Mouse (Mus musculus) hindbrain, embryonic 14.5 days (tissue): ENCODE measurements around the gene Actr1b. TPM values are rescaled to one million over a fixed set of nuclear protein-coding genes. Genes with fewer than 3 reads are reported as not detected.
A peak's percentile ranks its signal among the peaks of the same experiment; 100 is the strongest.

Experiments used
- ATAC-seq: fragments of 200-750 bp; cut with Nextera tagmentation; 2 replicates; pipeline ENCODE4 v1.8.0; 2017; ENCODE audit warnings: moderate number of reproducible peaks, mild to moderate bottlenecking, moderate TSS enrichment, moderate library complexity; ENCODE audit not compliant: low FRiP score
- DNase-seq: peaks from one replicate; pipeline ENCODE4 v3.0.0-alpha.2; 2015; ENCODE audit warnings: low spot score
- H3K27ac ChIP-seq: fragments of 300-500 bp; sonication (generic); 2 replicates; pipeline ENCODE4 v1.5.1; 2014; ENCODE audit warnings: mild to moderate bottlenecking, moderate library complexity
- H3K27me3 ChIP-seq: fragments of 300-500 bp; sonication (generic); 2 replicates; pipeline ENCODE4 v1.6.1; 2014; ENCODE audit warnings: mild to moderate bottlenecking, low read length, mixed read lengths; ENCODE audit not compliant: control insufficient read depth, insufficient read depth
- H3K36me3 ChIP-seq: fragments of 300-500 bp; sonication (generic); replicated peaks from 2 replicates; pipeline ENCODE4 v1.6.1; 2014; ENCODE audit not compliant: control insufficient read depth, insufficient read depth
- H3K4me1 ChIP-seq: fragments of 300-500 bp; sonication (generic); replicated peaks from 2 replicates; pipeline ENCODE4 v1.6.1; 2014; ENCODE audit warnings: antibody characterized with exemption, low read length, mixed read lengths; ENCODE audit not compliant: control insufficient read depth, insufficient read depth
- H3K4me2 ChIP-seq: fragments of 300-500 bp; sonication (generic); replicated peaks from 2 replicates; pipeline ENCODE4 v1.6.1; 2014; ENCODE audit warnings: mild to moderate bottlenecking, moderate library complexity
- H3K4me3 ChIP-seq: fragments of 300-500 bp; sonication (generic); replicated peaks from 2 replicates; pipeline ENCODE4 v1.5.1; 2014; ENCODE audit warnings: mild to moderate bottlenecking, low read length
- H3K9ac ChIP-seq: fragments of 300-500 bp; sonication (generic); 2 replicates; pipeline ENCODE4 v1.6.1; 2014
- H3K9me3 ChIP-seq: fragments of 300-500 bp; sonication (generic); 2 replicates; pipeline ENCODE4 v1.6.1; 2016; ENCODE audit warnings: low read length; ENCODE audit not compliant: control insufficient read depth
- WGBS: fragments of 180-500 bp; shearing (Covaris S2); extraction: QIAGEN DNeasy Blood & Tissue Kit; methylation state at CpG from one replicate; pipeline ENCODE4 v1.1.7; 2014; 5-methylcytosine and 5-hydroxymethylcytosine counted together
- polyA plus RNA-seq: library from polyadenylated mRNA; unstranded; fragments of >200 nt; fragmentation: Nextera tagmentation; extraction: Ambion mirVana; gene quantifications from 2 replicates; pipeline ENCODE4 v1.2.1, GENCODE M21; 2014

Actr1b gene
- polyA plus RNA-seq = 95.0 and 97.4 TPM in 2 replicates

GRCm38 (mm10) chr1:36714311-36714710 is at the start of gene Actr1b:
Actr1b (minus strand) TSS chr1:36714422.
- WGBS = 82% methylated on average over 5 of the region's 5 CpGs
- H3K9me3 ChIP-seq = no peaks in the 10 kb centered on the region
- 0 out of 2 replicates have a peak, but pooled peaks cover 5% of the 10 kb centered on the region for H3K4me1 ChIP-seq
- H3K27ac ChIP-seq = no peak within 1 kb of the TSS
- H3K4me3 ChIP-seq = no peak within 1 kb of the TSS
- ATAC-seq (no peak), DNase-seq (no peak)
- no peaks in the 10 kb centered on the region for H3K27me3 ChIP-seq
- no peak within 1 kb of the TSS for H3K4me2 ChIP-seq
- no peaks in the 10 kb centered on the region for H3K36me3 ChIP-seq
- H3K9ac ChIP-seq = no peak within 1 kb of the TSS

- H3K27me3 ChIP-seq = no peaks in the 10 kb centered on the region
- no peaks in the 10 kb centered on the region for H3K9me3 ChIP-seq
- WGBS = 89% methylated on average over 11 of the region's 11 CpGs
- no peak for DNase-seq
- H3K4me3 ChIP-seq = no peak within 1 kb of the TSS
- no peaks in the 10 kb centered on the region for H3K4me1 ChIP-seq
- ATAC-seq = no peak
- no peak within 1 kb of the TSS for H3K9ac ChIP-seq
- H3K27ac ChIP-seq = no peak within 1 kb of the TSS
- H3K4me2 ChIP-seq = no peak within 1 kb of the TSS
- no peaks in the 10 kb centered on the region for H3K36me3 ChIP-seq
These were observed 47.3 kb upstream of the Actr1b start, which contains the start of gene Zap70 for GRCm38 (mm10) chr1:36761568-36761967. Zap70 (plus strand) TSS chr1:36761798.

- H3K4me2 ChIP-seq = no peak overlapping the region
- H3K9me3 ChIP-seq = no peaks in the 10 kb centered on the region
- H3K36me3 ChIP-seq = no peaks in the 10 kb centered on the region
- ATAC-seq = no peak
- DNase-seq = no peak
- H3K27ac ChIP-seq = no peak overlapping the region
- 91% methylated on average over 8 of the region's 8 CpGs for WGBS
- no peaks in the 10 kb centered on the region for H3K27me3 ChIP-seq
- no peaks in the 10 kb centered on the region for H3K4me1 ChIP-seq
- H3K4me3 ChIP-seq = no peak overlapping the region
- H3K9ac ChIP-seq = no peak overlapping the region
These were observed 46.8 kb upstream of the Actr1b start for GRCm38 (mm10) chr1:36761061-36761460.

GRCm38 (mm10) chr1:36760401-36760800 is 46.2 kb upstream of the Actr1b start:
- Histone ChIP-seq H3K36me3 (no peaks in the 10 kb centered on the region), H3K9me3 (no peaks in the 10 kb centered on the region), H3K27ac (no peak overlapping the region), H3K4me1 (no peaks in the 10 kb centered on the region), H3K4me3 (no peak overlapping the region), H3K4me2 (no peak overlapping the region), H3K9ac (no peak overlapping the region), H3K27me3 (no peaks in the 10 kb centered on the region)
- WGBS = 80% methylated on average over 9 of the region's 9 CpGs
- no peak for DNase-seq
- ATAC-seq = no peak

- Histone ChIP-seq H3K27me3 (no peaks in the 10 kb centered on the region), H3K27ac (no peak overlapping the region), H3K9ac (no peak overlapping the region), H3K4me3 (no peak overlapping the region), H3K9me3 (no peaks in the 10 kb centered on the region), H3K4me2 (no peak overlapping the region), H3K4me1 (no peaks in the 10 kb centered on the region), H3K36me3 (no peaks in the 10 kb centered on the region)
- DNase-seq (no peak), ATAC-seq (no peak)
- WGBS = 86% methylated on average over 18 of the region's 18 CpGs
These were observed 44.9 kb upstream of the Actr1b start for GRCm38 (mm10) chr1:36759076-36759475.

GRCm38 (mm10) chr1:36758553-36758952 is 44.3 kb upstream of the Actr1b start:
- Histone ChIP-seq H3K4me1 (no peaks in the 10 kb centered on the region), H3K9ac (no peak overlapping the region), H3K9me3 (no peaks in the 10 kb centered on the region), H3K36me3 (no peaks in the 10 kb centered on the region), H3K4me2 (no peak overlapping the region), H3K27ac (no peak overlapping the region), H3K27me3 (no peaks in the 10 kb centered on the region), H3K4me3 (no peak overlapping the region)
- DNase-seq = no peak
- WGBS = 90% methylated on average over 9 of the region's 9 CpGs
- ATAC-seq = no peak

- no peak overlapping the region for H3K27ac ChIP-seq
- H3K27me3 ChIP-seq = no peaks in the 10 kb centered on the region
- no peaks in the 10 kb centered on the region for H3K36me3 ChIP-seq
- DNase-seq = no peak
- no peak overlapping the region for H3K9ac ChIP-seq
- no peak overlapping the region for H3K4me2 ChIP-seq
- WGBS = 79% methylated on average over 6 of the region's 6 CpGs
- H3K9me3 ChIP-seq = no peaks in the 10 kb centered on the region
- no peak overlapping the region for H3K4me3 ChIP-seq
- H3K4me1 ChIP-seq = no peaks in the 10 kb centered on the region
- ATAC-seq = no peak
These were observed 39.9 kb upstream of the Actr1b start for GRCm38 (mm10) chr1:36753932-36754675.

- ATAC-seq (no peak), DNase-seq (peak; percentile 30)
- H3K9ac ChIP-seq = no peak overlapping the region
- H3K4me1 ChIP-seq = peaks cover 11% of the 10 kb centered on the region
- H3K27me3 ChIP-seq = no peaks in the 10 kb centered on the region
- H3K36me3 ChIP-seq = no peaks in the 10 kb centered on the region
- H3K9me3 ChIP-seq = no peaks in the 10 kb centered on the region
- no peak overlapping the region for H3K4me3 ChIP-seq
- no peak overlapping the region for H3K4me2 ChIP-seq
- H3K27ac ChIP-seq = no peak overlapping the region
- WGBS = 51% methylated on average over 15 of the region's 15 CpGs
These were observed 32.2 kb upstream of the Actr1b start for GRCm38 (mm10) chr1:36746452-36746851.

GRCm38 (mm10) chr1:36745661-36746060 is 31.4 kb upstream of the Actr1b start:
- 33% methylated on average over 4 of the region's 4 CpGs for WGBS
- no peaks in the 10 kb centered on the region for H3K36me3 ChIP-seq
- DNase-seq (no peak), ATAC-seq (no peak)
- H3K4me1 ChIP-seq = peaks cover 11% of the 10 kb centered on the region
- H3K27me3 ChIP-seq = no peaks in the 10 kb centered on the region
- H3K4me2 ChIP-seq = no peak overlapping the region
- H3K9me3 ChIP-seq = no peaks in the 10 kb centered on the region
- H3K9ac ChIP-seq = no peak overlapping the region
- no peak overlapping the region for H3K4me3 ChIP-seq
- H3K27ac ChIP-seq = no peak overlapping the region
